In genomic region chr19:44145702-44146567, GRCm38 (mm10) we compare ENCODE assay signal across 8 mouse cellular contexts. TPM values are rescaled to one million over a fixed set of nuclear protein-coding genes. Genes with fewer than 3 reads are reported as not detected.
DNase-seq lines count a peak whose midpoint lies in the region; ATAC-seq lines count a peak whose summit lies in the region.

Gene Bloc1s2 (minus strand): TSS chr19:44146446.

- peak; percentile 93 for DNase-seq in ZHBTc4 (ENCODE audit: low read depth, low spot score)
- DNase-seq in gastrocnemius, adult 8-10 months (ENCODE audit: low spot score in 2 of 2): peak; percentile 78 to 87
- DNase-seq in hindlimb bud, embryonic 11.5 days (ENCODE audit: extremely low spot score, low read depth, low spot score): peak; percentile 33
- DNase-seq in left cerebral cortex, adult 8-10 months (ENCODE audit: low spot score in 2 of 2): peak; percentile 77 to 86
- DNase-seq in right cerebral cortex, postnatal 10 days (ENCODE audit: low spot score in 2 of 2): peak; percentile 91 to 92
- peak; percentile 89 for DNase-seq in urinary bladder, postnatal 25 days (ENCODE audit: low spot score)

- H3K4me1 ChIP-seq in megakaryocyte, embryonic 14.5 days: peaks cover 35% of the 10 kb centered on the region

- H3K4me3 ChIP-seq in megakaryocyte, embryonic 14.5 days (replicated peaks): peak within 1 kb of the TSS; percentile 99

- H3K36me3 ChIP-seq in megakaryocyte, embryonic 14.5 days (replicated peaks; ENCODE audit: low read length): peaks cover 37% of the 10 kb centered on the region

- peaks cover 7% of the 10 kb centered on the region for H3K27me3 ChIP-seq in megakaryocyte, embryonic 14.5 days (replicated peaks)

- H3K9me3 ChIP-seq in megakaryocyte, embryonic 14.5 days: no peaks in the 10 kb centered on the region

- peak; percentile 82 for ATAC-seq in common myeloid progenitor, adult 5-6 weeks (replicated peaks; ENCODE audit: low read depth, poor library complexity, severe bottlenecking)

RNA-seq across cellular contexts. Expression of gene Bloc1s2, which starts in this region (rescaled TPM):
- total RNA-seq in common myeloid progenitor, adult 5-6 weeks (2017): 69.7 and 106 TPM in 2 replicates
- total RNA-seq in gastrocnemius, adult 8-10 months (2022): 10 to 100 TPM; 13.0 to 16.2 (median 14.0) TPM
- 10 to 100 TPM; 53.2 to 61.1 (median 58.7) TPM for total RNA-seq in left cerebral cortex, adult 8-10 months (2022)
- 29.4 and 133 TPM in 2 replicates for polyA plus RNA-seq in megakaryocyte, embryonic 14.5 days (2012; ENCODE audit: insufficient read depth, low replicate concordance)

Comparison
In these comparisons a context has a peak if more than half of its experiments do, and no peak if none do; other contexts are left out.
1. Peak in every context shown above with its lines: DNase-seq, ATAC-seq and H3K4me3 ChIP-seq.
2. DNase-seq: peak in every context shown above with its lines; median percentile 93 in ZHBTc4; 92 in right cerebral cortex, postnatal 10 days; 89 in urinary bladder, postnatal 25 days; 82 in gastrocnemius, adult 8-10 months; 82 in left cerebral cortex, adult 8-10 months; 33 in hindlimb bud, embryonic 11.5 days.